Mouse (Mus musculus): ENCODE measurements around the gene Gpx2. TPM values are rescaled to one million over a fixed set of nuclear protein-coding genes. Genes with fewer than 3 reads are reported as not detected.
A peak's percentile ranks its signal among the peaks of the same experiment; 100 is the strongest.

Gpx2 gene
- total RNA-seq (2021), result under 1 TPM in 1 of 2 experiments, not detected in 1; 0.88 TPM
- long read RNA-seq, experiment 1, result 0 reads
- long read RNA-seq, experiment 2, result 0 reads

GRCm38 (mm10) chr12:76795350-76795749, at the start of gene Gpx2:
TSS of gene Gpx2 (minus strand) at chr12:76795554.
- peak in 1 of 2 experiments; percentile 5 for DNase-seq (ENCODE audit: low spot score in 2 of 2)
- Histone ChIP-seq H3K27ac (no peak within 1 kb of the TSS), H3K4me3 (no peak within 1 kb of the TSS)
- TF ChIP-seq CTCF (conservative IDR thresholded peaks at IDR 0.05), result no peak

GRCm38 (mm10) chr12:76844346-76845061, 49.1 kb upstream of the Gpx2 start:
- Histone ChIP-seq H3K4me3 (no peak overlapping the region), H3K27ac (no peak overlapping the region)
- no peak for DNase-seq (ENCODE audit: low spot score in 2 of 2)
- TF ChIP-seq CTCF (conservative IDR thresholded peaks at IDR 0.05), result no peak

- no peak overlapping the region for H3K4me3 ChIP-seq
Measured at GRCm38 (mm10) chr12:76840081-76840480, 44.7 kb upstream of the Gpx2 start.

GRCm38 (mm10) chr12:76839298-76839697, 43.9 kb upstream of the Gpx2 start:
- no peak for TF ChIP-seq CTCF (conservative IDR thresholded peaks at IDR 0.05)
- Histone ChIP-seq H3K4me3 (no peak overlapping the region), H3K27ac (no peak overlapping the region)
- DNase-seq (ENCODE audit: low spot score in 2 of 2), result no peak

More at GRCm38 (mm10) chr12:76840081-76840480, 44.7 kb upstream of the Gpx2 start:
- no peak for DNase-seq (ENCODE audit: low spot score in 2 of 2)
- no peak for TF ChIP-seq CTCF (conservative IDR thresholded peaks at IDR 0.05)
- H3K27ac ChIP-seq, result no peak overlapping the region

- Histone ChIP-seq H3K4me3 (peak overlapping the region; percentile 90), H3K27ac (peak overlapping the region; percentile 93)
- TF ChIP-seq CTCF (conservative IDR thresholded peaks at IDR 0.05), result no peak
- no peak for DNase-seq (ENCODE audit: low spot score in 2 of 2)
Measured at GRCm38 (mm10) chr12:76837844-76838650, 42.7 kb upstream of the Gpx2 start.

- H3K4me3 ChIP-seq, result peak overlapping the region; percentile 90
- peak; percentile 85 for TF ChIP-seq CTCF (conservative IDR thresholded peaks at IDR 0.05)
Measured at GRCm38 (mm10) chr12:76837101-76837843, 41.9 kb upstream of the Gpx2 start.

GRCm38 (mm10) chr12:76832704-76833103, 37.4 kb upstream of the Gpx2 start:
- H3K4me3 ChIP-seq, result no peak overlapping the region
- no peak overlapping the region for H3K27ac ChIP-seq
- DNase-seq (ENCODE audit: low spot score in 2 of 2), result no peak
- peak; percentile 94 for TF ChIP-seq CTCF (conservative IDR thresholded peaks at IDR 0.05)

More at GRCm38 (mm10) chr12:76837101-76837843, 41.9 kb upstream of the Gpx2 start:
- DNase-seq (ENCODE audit: low spot score in 2 of 2), result peak; percentile 97 to 99
- peak overlapping the region; percentile 93 for H3K27ac ChIP-seq

- no peak for DNase-seq (ENCODE audit: low spot score in 2 of 2)
- H3K27ac ChIP-seq, result no peak overlapping the region
- no peak for TF ChIP-seq CTCF (conservative IDR thresholded peaks at IDR 0.05)
- H3K4me3 ChIP-seq, result no peak overlapping the region
Measured at GRCm38 (mm10) chr12:76825283-76825682, 29.9 kb upstream of the Gpx2 start.

- Histone ChIP-seq H3K27ac (peak within 1 kb of the TSS; percentile 91), H3K4me3 (peak within 1 kb of the TSS; percentile 79)
- no peak for TF ChIP-seq CTCF (conservative IDR thresholded peaks at IDR 0.05)
- DNase-seq (ENCODE audit: low spot score in 2 of 2), result no peak
Measured at GRCm38 (mm10) chr12:76822651-76823041, 27.3 kb upstream of the Gpx2 start, which contains the start of gene Rab15. TSS of gene Rab15 (minus strand) at chr12:76822908.

- no peak for DNase-seq (ENCODE audit: low spot score in 2 of 2)
- Histone ChIP-seq H3K27ac (peak overlapping the region; percentile 91), H3K4me3 (peak overlapping the region; percentile 79)
- no peak for TF ChIP-seq CTCF (conservative IDR thresholded peaks at IDR 0.05)
Measured at GRCm38 (mm10) chr12:76822002-76822650, 26.8 kb upstream of the Gpx2 start.

GRCm38 (mm10) chr12:76820615-76821014, 25.3 kb upstream of the Gpx2 start:
- Histone ChIP-seq H3K27ac (peak overlapping the region; percentile 91; the same call in 1 of the 2 replicates), H3K4me3 (peak overlapping the region; percentile 79)
- DNase-seq (ENCODE audit: low spot score in 2 of 2), result no peak
- TF ChIP-seq CTCF (conservative IDR thresholded peaks at IDR 0.05), result no peak

GRCm38 (mm10) chr12:76819816-76820215, 24.5 kb upstream of the Gpx2 start:
- DNase-seq (ENCODE audit: low spot score in 2 of 2), result no peak
- Histone ChIP-seq H3K4me3 (no peak overlapping the region), H3K27ac (peak overlapping the region; percentile 50; the same call in 1 of the 2 replicates)
- TF ChIP-seq CTCF (conservative IDR thresholded peaks at IDR 0.05), result no peak
